Mouse (Mus musculus): ENCODE data around the gene Stab1. TPM values are rescaled to one million over a fixed set of nuclear protein-coding genes. Genes with fewer than 3 reads are reported as not detected.

Gene Stab1
- polyA plus RNA-seq, 1 experiment from 2014 or later: 42.5 TPM

DNA sequence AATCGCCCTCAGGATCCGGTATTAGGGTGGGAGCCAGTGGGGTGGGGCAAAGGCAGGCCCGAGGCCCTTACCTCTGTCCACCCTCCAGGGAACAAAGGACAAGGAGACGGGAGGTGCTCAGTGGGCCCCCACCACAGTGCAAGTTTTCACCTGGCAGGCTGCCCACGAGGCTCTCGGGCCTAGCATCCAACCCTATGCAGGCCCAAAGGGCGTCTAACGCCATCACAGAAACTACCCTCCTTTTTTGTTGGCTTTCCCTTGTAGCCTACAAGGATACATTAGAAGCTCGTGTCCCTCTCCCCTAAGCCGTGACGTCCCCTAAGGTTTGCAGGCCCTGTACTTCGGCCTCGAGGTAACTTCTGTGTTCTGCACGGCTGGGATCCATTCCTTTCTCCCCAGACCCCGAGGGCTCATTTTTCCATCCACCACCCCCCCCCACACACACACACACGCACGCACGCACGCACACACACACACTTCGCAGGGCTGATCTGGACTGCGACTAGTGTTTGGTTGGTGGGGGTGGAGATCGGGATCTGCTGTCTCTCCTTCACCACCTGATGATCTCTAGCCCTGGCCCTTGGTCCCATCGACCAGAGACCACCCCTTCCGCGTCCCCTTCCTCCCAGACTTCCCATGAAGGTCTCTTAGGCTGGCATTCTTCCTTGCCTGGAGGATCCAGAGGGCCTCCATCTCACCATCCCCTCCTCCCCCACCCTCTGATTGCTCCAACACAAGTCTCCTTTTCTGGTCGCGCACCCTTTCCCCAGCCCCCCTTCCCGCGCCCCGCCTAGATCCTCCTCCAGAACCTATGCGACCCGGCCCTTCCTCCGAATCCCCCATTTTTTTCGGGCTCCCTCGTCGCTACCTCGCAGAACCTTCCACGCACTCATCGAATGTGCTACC lies 37.4 kb upstream of the Stab1 start:
- peak; percentile 66 for DNase-seq
- H3K4me1 ChIP-seq (ENCODE audit: insufficient read depth): peaks cover 31% of the 10 kb centered on the region
- H3K36me3 ChIP-seq (replicated peaks; ENCODE audit: insufficient read depth, low read length): peaks cover 28% of the 10 kb centered on the region
- H3K27me3 ChIP-seq (ENCODE audit: insufficient read depth, low read length): no peaks in the 10 kb centered on the region
- under 1% methylated on average over 39 of the region's 39 CpGs for WGBS (ENCODE audit: insufficient replicate concordance)
- H3K9me3 ChIP-seq (ENCODE audit: low read length): no peaks in the 10 kb centered on the region
- peak overlapping the region; percentile 83 for H3K4me2 ChIP-seq (ENCODE audit: low read depth, low read length)
- peak overlapping the region; percentile 95 for H3K27ac ChIP-seq (ENCODE audit: low read depth)
- peak; percentile 35 for ATAC-seq
- H3K9ac ChIP-seq (replicated peaks): peak overlapping the region; percentile 89
- H3K4me3 ChIP-seq (ENCODE audit: low read depth, low read length): peak overlapping the region; percentile 83
- TF ChIP-seq EP300 (IDR thresholded peaks at IDR 0.05; ENCODE audit: low read depth) (no peak), CTCF (IDR thresholded peaks at IDR 0.05; ENCODE audit: low read depth) (no peak)

- Histone ChIP-seq H3K36me3 (replicated peaks; ENCODE audit: insufficient read depth, low read length) (peaks cover 31% of the 10 kb centered on the region), H3K4me2 (ENCODE audit: low read depth, low read length) (peak overlapping the region; percentile 83), H3K27me3 (ENCODE audit: insufficient read depth, low read length) (no peaks in the 10 kb centered on the region), H3K9ac (replicated peaks) (peak overlapping the region; percentile 89), H3K4me1 (ENCODE audit: insufficient read depth) (peaks cover 36% of the 10 kb centered on the region), H3K9me3 (ENCODE audit: low read length) (no peaks in the 10 kb centered on the region), H3K4me3 (ENCODE audit: low read depth, low read length) (peak overlapping the region; percentile 83), H3K27ac (ENCODE audit: low read depth) (peak overlapping the region; percentile 95)
- TF ChIP-seq EP300 (IDR thresholded peaks at IDR 0.05; ENCODE audit: low read depth) (no peak), CTCF (IDR thresholded peaks at IDR 0.05; ENCODE audit: low read depth) (no peak)
- ATAC-seq: peak; percentile 19; the same call in 1 of the 2 replicates
- 12% methylated on average over 8 of the region's 8 CpGs for WGBS (ENCODE audit: insufficient replicate concordance)
- no peak for DNase-seq
Observed at GRCm38 (mm10) chr14:31205244-31205561, 36.8 kb upstream of the Stab1 start.

DNA sequence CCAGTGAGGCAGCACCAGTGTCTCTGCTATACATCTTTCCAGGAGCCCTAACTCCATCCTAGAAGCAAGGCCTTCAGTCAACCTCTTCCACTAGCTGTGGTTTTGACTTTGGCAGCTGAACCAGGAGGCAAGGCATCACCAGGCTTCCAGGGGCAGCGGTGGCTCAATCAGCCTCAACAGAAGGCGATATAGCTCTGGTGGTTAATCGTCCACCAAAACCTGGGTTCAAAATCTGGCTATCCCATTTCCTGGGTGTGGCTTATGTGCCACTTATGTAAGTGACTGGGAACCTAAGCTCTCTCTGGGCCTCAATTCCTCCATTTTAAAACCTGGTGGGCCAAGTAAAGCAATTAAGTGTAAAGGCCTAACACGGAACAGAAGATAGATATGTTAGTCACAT lies 36.4 kb upstream of the Stab1 start:
- Histone ChIP-seq H3K4me2 (ENCODE audit: low read depth, low read length) (peak overlapping the region; percentile 83), H3K4me1 (ENCODE audit: insufficient read depth) (peaks cover 36% of the 10 kb centered on the region), H3K9me3 (ENCODE audit: low read length) (no peaks in the 10 kb centered on the region), H3K27ac (ENCODE audit: low read depth) (peak overlapping the region; percentile 95), H3K9ac (replicated peaks) (peak overlapping the region; percentile 89), H3K27me3 (ENCODE audit: insufficient read depth, low read length) (no peaks in the 10 kb centered on the region), H3K36me3 (replicated peaks; ENCODE audit: insufficient read depth, low read length) (peaks cover 32% of the 10 kb centered on the region), H3K4me3 (ENCODE audit: low read depth, low read length) (peak overlapping the region; percentile 83)
- WGBS (ENCODE audit: insufficient replicate concordance): 48% methylated on average over 4 of the region's 4 CpGs
- no peak for DNase-seq
- TF ChIP-seq EP300 (IDR thresholded peaks at IDR 0.05; ENCODE audit: low read depth) (no peak), CTCF (IDR thresholded peaks at IDR 0.05; ENCODE audit: low read depth) (no peak)
- ATAC-seq: no peak

GRCm38 (mm10) chr14:31200038-31200437 lies 31.6 kb upstream of the Stab1 start:
- Histone ChIP-seq H3K9me3 (ENCODE audit: low read length) (no peaks in the 10 kb centered on the region), H3K4me3 (ENCODE audit: low read depth, low read length) (no peak overlapping the region), H3K9ac (replicated peaks) (no peak overlapping the region), H3K27me3 (ENCODE audit: insufficient read depth, low read length) (no peaks in the 10 kb centered on the region), H3K36me3 (replicated peaks; ENCODE audit: insufficient read depth, low read length) (peaks cover 61% of the 10 kb centered on the region), H3K27ac (ENCODE audit: low read depth) (peak overlapping the region; percentile 41; the same call in 1 of the 2 replicates), H3K4me2 (ENCODE audit: low read depth, low read length) (no peak overlapping the region), H3K4me1 (ENCODE audit: insufficient read depth) (peaks cover 23% of the 10 kb centered on the region)
- DNase-seq: no peak
- peak; percentile 33; the same call in 1 of the 2 replicates for ATAC-seq
- TF ChIP-seq CTCF (IDR thresholded peaks at IDR 0.05; ENCODE audit: low read depth) (no peak), EP300 (IDR thresholded peaks at IDR 0.05; ENCODE audit: low read depth) (no peak)
- WGBS (ENCODE audit: insufficient replicate concordance): 48% methylated on average over 3 of the region's 3 CpGs

DNA sequence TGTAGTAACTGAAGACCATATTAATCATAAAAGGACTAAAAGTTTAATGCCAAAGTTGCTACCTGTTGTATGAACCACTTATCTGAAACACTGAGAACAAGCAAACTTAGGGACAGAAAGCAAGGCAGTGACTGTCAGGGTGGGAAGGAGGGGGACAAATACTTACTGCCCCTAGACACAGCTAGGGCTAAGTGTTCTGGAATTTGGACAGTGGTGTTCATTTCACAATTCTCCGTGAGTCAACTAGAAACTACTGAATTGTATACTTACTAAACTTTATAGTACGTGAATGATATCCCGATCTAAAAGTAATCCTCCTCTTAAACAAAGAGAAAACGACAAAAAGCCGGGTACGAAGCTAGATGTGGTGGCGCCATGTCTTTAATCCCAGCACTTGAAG lies 31.2 kb upstream of the Stab1 start:
- H3K27ac ChIP-seq (ENCODE audit: low read depth): peak overlapping the region; percentile 41; the same call in 1 of the 2 replicates
- TF ChIP-seq EP300 (IDR thresholded peaks at IDR 0.05; ENCODE audit: low read depth) (no peak), CTCF (IDR thresholded peaks at IDR 0.05; ENCODE audit: low read depth) (no peak)
- WGBS (ENCODE audit: insufficient replicate concordance): 79% methylated on average over 7 of the region's 7 CpGs
- peaks cover 22% of the 10 kb centered on the region for H3K4me1 ChIP-seq (ENCODE audit: insufficient read depth)
- H3K9ac ChIP-seq (replicated peaks): no peak overlapping the region
- no peak overlapping the region for H3K4me3 ChIP-seq (ENCODE audit: low read depth, low read length)
- H3K27me3 ChIP-seq (ENCODE audit: insufficient read depth, low read length): no peaks in the 10 kb centered on the region
- DNase-seq: no peak
- H3K9me3 ChIP-seq (ENCODE audit: low read length): no peaks in the 10 kb centered on the region
- ATAC-seq: peak; percentile 55
- H3K4me2 ChIP-seq (ENCODE audit: low read depth, low read length): no peak overlapping the region
- peaks cover 64% of the 10 kb centered on the region for H3K36me3 ChIP-seq (replicated peaks; ENCODE audit: insufficient read depth, low read length)

Measured in liver, postnatal 0 days (tissue).